Mouse (Mus musculus) CD4-positive helper T cell, adult 2 months (primary cell): ENCODE measurements around the gene Ano6.

Source experiments
- DNase-seq: peaks from one replicate; pipeline ENCODE4 v3.0.0-alpha.2; 2012; ENCODE audit warnings: low read depth, missing footprints, low spot score

Ano6 gene

GRCm38 (mm10) chr15:95790529-95791071 is at the start of gene Ano6:
TSS of gene Ano6 (plus strand) at chr15:95790843.
- DNase-seq: peak; percentile 98

- no peak for DNase-seq
These were observed 47.7 kb upstream of the Ano6 start for GRCm38 (mm10) chr15:95742955-95743354.

DNA sequence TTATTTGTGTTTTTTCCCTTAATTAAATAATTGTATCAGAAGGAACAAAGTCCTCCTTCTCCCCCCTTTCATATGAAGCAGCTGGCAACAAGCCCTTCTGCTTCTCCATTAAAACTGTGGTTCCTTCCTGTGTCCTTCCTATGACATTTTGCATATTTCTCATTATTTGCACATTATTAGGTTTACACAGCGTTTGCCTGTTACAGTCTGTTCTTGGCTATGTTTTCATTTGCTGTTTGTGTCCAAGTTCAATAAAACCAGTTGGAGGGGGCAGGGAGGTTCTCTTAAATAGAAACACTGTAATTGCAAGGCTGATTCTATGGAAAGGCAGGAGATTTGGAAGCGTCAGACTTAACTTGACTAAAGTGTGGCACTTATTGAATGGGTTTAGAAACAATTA is 46.8 kb upstream of the Ano6 start:
- DNase-seq: no peak

DNA sequence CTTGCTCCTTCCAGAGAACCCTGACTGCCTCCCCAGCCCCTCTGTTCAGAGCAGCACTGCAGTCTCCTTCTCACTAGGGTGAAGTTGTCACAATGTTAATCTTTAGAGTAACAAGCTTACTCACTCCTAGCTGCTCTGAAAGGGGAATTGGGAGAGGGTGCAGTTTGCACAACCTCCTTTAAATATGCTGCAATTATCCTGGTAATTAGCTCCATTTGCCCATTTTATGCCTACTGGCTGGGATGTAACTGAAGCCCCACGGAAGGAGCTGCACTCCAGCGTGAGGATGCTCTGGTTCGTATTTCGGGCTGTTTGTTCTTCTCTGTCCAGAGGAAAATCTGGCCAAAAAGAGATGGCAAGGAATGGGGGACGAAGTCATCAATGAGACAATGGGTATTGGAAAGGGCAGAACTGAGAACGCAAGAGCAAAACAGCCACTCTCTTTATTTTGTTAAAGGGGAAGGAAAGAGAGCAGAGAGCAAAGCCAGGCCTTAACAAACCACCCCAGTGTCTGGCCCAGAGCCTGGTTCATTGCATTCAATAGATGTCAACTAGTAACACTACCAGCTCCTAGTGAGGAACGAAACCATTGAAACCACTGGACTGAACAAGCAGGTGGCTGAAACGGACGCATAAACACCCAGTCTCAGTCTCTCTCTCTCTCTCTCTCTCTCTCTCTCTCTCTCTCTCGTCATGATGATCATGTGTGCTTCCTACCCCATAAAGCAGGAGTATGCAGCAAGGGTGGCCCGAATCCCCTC is 45.1 kb upstream of the Ano6 start:
- DNase-seq: no peak

DNA sequence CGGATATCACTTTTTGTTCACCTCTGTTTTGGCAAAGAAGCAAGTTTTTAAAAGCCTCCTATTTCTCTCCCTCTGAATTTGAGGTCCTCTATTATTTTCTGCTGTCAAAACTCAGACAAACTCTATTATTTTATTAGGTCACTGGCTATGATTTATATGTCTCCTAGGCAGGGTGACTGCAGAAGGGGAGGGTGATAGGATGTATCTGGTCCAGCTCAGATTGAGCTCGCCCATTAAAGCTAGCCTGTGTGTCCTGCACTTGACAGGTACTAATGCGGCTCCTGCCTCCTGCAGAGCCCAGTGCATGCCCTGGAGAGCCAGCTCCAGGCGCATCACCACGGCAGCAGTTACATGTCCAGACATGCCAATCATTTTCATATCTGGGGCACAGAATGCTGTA is 44.1 kb upstream of the Ano6 start:
- DNase-seq: no peak

- DNase-seq: no peak
These were observed 43.4 kb upstream of the Ano6 start for GRCm38 (mm10) chr15:95746955-95747931.

DNA sequence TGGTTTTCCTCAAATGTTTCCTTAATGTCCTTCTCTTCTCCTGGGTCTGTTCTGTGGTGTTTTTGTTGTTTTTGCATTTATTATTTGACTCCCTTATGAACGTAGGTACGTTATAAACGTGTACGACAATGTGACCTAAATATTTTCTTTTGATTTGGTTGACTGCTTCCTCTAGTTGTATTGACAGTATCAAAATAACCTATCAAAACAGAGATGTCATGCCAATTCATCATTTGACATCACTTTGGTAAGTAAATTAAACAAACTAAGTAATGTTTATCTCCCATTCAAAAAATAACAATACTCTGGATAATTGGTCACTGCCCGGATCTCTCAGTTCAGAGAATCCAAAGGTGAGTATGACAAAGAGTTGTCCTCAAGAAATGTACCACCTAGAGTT is 41.4 kb upstream of the Ano6 start:
- no peak for DNase-seq

DNA sequence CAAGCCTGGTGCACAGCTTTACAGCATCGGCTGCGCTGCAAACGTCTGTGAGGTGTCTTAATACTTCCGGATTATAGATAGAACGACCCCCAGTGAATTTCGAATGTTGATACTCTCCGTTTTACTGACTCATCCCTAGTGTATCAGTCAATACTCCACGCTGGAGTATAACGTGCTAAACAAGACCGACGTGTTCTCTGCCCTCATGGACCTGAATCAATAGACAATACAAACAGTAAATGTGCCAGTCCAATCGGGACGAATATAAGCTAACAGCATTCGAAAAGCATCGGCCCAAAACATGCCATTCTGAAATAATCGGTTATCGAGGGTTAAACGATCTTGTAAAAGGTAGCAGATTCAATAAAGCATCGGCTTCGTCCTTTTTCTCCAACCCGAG is 40.6 kb upstream of the Ano6 start:
- no peak for DNase-seq

- DNase-seq: no peak
These were observed 38.6 kb upstream of the Ano6 start for GRCm38 (mm10) chr15:95751832-95752676.

- no peak for DNase-seq
These were observed 38.0 kb upstream of the Ano6 start for GRCm38 (mm10) chr15:95752677-95753019.

GRCm38 (mm10) chr15:95753031-95753430 is 37.6 kb upstream of the Ano6 start:
- DNase-seq: no peak

- no peak for DNase-seq
These were observed 33.5 kb upstream of the Ano6 start for GRCm38 (mm10) chr15:95757169-95757568.

DNA sequence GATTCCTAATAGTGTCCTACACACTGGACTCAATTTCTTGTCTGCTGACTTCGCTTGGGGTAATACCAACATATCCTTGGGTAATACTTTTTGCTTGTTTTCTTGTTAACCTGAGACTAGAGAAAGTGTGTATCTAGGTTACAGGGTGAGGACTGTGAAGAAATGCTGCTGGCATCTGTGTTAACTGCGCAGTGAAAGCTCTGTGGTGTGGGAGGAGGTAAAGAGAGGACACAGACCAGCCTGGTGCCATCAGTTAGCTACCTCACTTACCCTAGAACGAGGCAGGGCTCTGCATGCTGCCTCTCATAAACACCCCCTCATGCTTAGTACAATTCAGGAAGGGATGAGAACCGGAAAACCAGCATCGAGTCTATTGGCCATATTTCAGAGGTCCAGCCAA is 32.6 kb upstream of the Ano6 start:
- DNase-seq: no peak

DNA sequence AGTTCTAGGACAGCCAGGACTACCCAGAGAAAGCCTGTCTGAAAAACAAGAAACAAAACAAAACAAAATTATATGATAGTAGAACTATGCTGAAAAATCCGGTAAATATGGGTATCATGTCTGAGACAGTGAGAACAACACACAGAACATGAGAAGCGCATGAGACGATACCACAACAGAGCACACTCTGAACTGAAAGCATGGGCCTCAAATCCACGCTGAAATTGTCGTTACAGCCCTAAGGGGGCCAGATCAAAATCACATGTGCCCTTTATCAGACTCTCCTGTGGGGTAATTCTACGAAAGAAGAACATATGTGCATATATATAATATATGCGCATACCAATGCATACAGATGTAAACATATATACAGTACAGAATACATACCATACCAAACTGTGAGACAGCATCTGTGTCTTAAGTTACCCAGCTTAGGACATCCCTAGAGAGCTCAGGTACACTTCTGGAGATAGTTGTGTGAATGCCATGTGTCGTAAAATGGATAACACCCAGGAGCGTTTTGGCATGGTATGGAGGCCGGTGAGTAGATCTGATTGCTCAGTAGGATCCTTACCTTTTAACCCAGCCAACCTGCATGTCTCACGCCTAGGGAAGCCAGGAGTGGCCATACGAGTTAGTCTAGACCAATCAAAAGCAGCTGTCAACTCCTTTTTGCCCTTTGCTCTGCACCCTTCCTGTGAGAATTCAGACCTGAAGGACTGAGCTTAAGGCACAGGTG is 31.8 kb upstream of the Ano6 start:
- no peak for DNase-seq

DNA sequence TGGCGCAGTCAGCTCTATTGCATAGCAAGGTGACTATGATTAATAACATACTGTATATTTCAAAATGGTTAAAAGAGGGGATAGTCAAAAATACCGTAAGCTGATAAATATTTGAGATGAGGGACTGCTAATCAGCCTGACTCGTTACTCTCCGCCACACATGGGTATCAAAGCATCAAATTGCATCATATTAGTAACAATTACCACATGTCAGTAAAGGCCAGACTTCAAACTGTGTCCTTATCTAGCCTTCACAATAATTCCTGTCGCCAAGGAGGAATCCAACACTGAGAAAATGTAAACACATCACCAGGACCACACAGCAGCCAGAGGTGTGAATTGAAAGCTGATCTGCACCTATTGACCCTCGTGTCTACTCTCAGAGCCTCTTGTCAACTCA is 30.8 kb upstream of the Ano6 start:
- DNase-seq: no peak

DNA sequence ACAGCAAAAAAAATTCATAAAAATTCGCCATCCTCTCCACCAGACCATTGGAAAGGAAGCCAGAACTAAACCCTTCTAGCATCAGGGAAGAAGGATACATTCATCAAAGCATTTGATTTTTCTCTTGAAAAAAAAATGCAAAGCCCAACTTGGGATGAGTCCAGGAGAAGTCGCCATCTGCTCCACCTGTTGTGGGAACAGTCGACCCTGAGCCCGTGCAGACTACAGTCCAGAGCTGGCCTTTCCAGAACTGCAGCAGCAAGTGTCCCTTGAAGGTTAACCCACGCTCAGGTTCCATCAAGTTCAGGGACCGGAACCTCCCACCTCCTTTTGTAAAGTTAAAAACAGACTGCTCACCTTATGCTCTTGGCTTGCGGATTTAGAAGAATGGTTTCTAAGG is 29.2 kb upstream of the Ano6 start:
- no peak for DNase-seq

- peak; percentile 46 for DNase-seq
These were observed 27.9 kb upstream of the Ano6 start for GRCm38 (mm10) chr15:95762661-95763303.

DNA sequence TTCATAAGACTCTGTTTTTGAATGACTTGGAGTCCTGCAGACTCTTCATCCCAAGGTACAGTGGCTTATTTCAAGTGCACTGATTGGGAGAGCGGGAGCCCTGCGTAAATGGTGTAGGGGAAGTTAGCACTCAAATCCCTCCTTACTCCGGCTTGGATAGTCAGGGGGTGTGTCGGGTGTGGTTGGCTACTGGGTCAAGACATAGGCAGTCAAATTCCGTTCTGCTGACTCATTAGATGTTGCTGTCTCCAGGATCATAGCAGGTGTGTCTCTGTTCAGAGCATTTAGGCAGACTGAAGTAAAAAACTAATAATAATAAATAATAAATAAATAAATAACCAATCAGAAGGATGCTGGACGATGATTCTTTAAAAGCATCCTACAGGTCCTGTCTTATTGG is 27.2 kb upstream of the Ano6 start:
- DNase-seq: no peak

DNA sequence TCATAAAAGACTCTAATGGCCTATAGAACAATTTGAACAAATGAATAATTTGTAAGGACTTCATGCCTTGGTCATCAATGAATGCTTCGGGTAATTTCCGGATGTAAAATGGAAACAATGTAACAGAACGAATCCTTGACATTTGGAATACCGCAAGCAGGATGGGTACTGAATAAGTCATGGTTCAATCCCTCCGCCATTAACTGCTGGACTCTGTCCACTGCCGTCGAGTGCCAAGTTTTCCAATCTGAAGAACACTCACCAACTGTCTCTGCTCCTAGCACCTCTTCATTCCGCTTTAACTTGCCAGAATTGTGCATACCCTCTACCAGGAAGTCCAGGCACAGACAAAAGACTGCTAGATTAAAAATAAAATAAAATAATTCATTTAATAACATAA is 25.4 kb upstream of the Ano6 start:
- no peak for DNase-seq

DNA sequence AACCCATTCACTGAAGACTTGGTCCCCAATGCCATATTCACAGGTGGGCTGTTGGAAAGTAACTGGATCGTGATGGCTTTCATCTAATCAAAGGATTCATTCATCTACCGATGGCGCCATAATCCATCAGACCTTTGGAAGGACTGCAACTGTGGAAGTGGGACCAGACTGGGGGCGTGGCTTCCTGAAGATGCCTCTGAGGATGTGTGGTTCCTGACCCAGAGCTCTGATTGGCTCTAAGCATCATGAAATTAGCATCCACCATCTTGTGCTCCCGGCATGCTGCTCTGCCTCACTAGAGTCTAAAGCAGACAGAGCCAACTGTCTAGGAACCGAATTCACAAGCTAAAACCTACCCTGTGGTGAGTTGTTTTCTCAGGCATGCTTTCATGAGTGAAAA is 24.7 kb upstream of the Ano6 start:
- DNase-seq: no peak
